Mouse (Mus musculus) megakaryocyte, embryonic 14.5 days (primary cell): Measurements from ENCODE around the gene Kat6b. TPM values are rescaled to one million over a fixed set of nuclear protein-coding genes. Genes with fewer than 3 reads are reported as not detected.
"Not testable (repeated sequence)": the region's sequence is repeated elsewhere in the genome, so short reads cannot be mapped to it uniquely, and the experiment has no call there.

ENCODE experiments used
- H3K27me3 ChIP-seq: replicated peaks from 2 replicates; pipeline ENCODE3; 2012; ENCODE audit warnings: inconsistent platforms
- H3K36me3 ChIP-seq: replicated peaks from 2 replicates; pipeline ENCODE3; 2012; ENCODE audit warnings: low read length, inconsistent platforms, mixed read lengths
- H3K4me1 ChIP-seq: 2 replicates; pipeline ENCODE4 v1.6.1; 2012; ENCODE audit warnings: inconsistent platforms
- H3K4me3 ChIP-seq: replicated peaks from 2 replicates; pipeline ENCODE3; 2012; ENCODE audit warnings: moderate library complexity, mild to moderate bottlenecking, inconsistent platforms
- H3K9me3 ChIP-seq: 2 replicates; pipeline ENCODE4 v1.6.1; 2012; ENCODE audit warnings: inconsistent platforms
- FLI1 ChIP-seq: IDR thresholded peaks from 2 replicates; pipeline ENCODE4 v1.6.1; 2012; ENCODE audit warnings: low read length, inconsistent platforms, mixed read lengths
- GATA1 ChIP-seq: IDR thresholded peaks from 3 replicates; pipeline ENCODE4 v1.6.1; 2012; ENCODE audit warnings: mixed read lengths, low read length, inconsistent platforms, borderline replicate concordance
- polyA plus RNA-seq: library from polyadenylated mRNA; stranded (reverse); fragments of >175 nt; gene quantifications from 2 replicates; pipeline ENCODE4 v1.2.3, GENCODE M21; 2012; ENCODE audit warnings: low replicate concordance; ENCODE audit not compliant: insufficient read depth

Gene Kat6b
- polyA plus RNA-seq, 1 experiment = 0.84 TPM

- Histone ChIP-seq H3K9me3 (no peaks in the 10 kb centered on the region), H3K27me3 (no peaks in the 10 kb centered on the region), H3K4me3 (no peak overlapping the region), H3K36me3 (peaks cover 50% of the 10 kb centered on the region), H3K4me1 (peaks cover 27% of the 10 kb centered on the region)
- TF ChIP-seq FLI1 = no peak
- TF ChIP-seq GATA1 = no peak
Measured at GRCm38 (mm10) chr14:21662465-21663142, 181.4 kb downstream of the Kat6b start.

DNA sequence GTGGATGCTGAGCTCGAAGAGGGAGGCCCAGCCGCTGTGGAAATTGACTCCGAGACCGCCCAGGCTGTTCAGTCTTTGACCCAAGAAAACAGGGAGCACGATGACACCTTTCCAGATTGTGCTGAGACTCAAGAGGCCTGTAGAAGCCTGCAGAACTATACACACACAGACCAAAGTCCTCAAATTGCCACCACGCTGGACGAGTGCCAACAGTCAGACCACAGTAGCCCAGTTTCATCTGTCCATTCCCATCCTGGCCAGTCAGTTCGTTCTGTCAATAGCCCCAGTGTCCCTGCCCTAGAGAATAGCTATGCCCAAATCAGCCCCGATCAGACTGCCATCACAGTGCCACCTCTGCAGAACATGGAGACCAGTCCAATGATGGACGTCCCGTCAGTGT is 188.0 kb downstream of the Kat6b start:
- peaks cover 45% of the 10 kb centered on the region for H3K36me3 ChIP-seq
- no peaks in the 10 kb centered on the region for H3K27me3 ChIP-seq
- no peaks in the 10 kb centered on the region for H3K9me3 ChIP-seq
- H3K4me3 ChIP-seq = no peak overlapping the region
- H3K4me1 ChIP-seq = peaks cover 4% of the 10 kb centered on the region; the same call in 1 of the 2 replicates
- TF ChIP-seq GATA1 = no peak
- TF ChIP-seq FLI1 = no peak

- H3K4me1 ChIP-seq = peaks cover 4% of the 10 kb centered on the region; the same call in 1 of the 2 replicates
- H3K27me3 ChIP-seq = no peaks in the 10 kb centered on the region
- TF ChIP-seq FLI1 = no peak
- TF ChIP-seq GATA1 = no peak
- no peak overlapping the region for H3K4me3 ChIP-seq
- no peaks in the 10 kb centered on the region for H3K9me3 ChIP-seq
- H3K36me3 ChIP-seq = peaks cover 39% of the 10 kb centered on the region
Measured at GRCm38 (mm10) chr14:21669633-21670421, 188.6 kb downstream of the Kat6b start.

DNA sequence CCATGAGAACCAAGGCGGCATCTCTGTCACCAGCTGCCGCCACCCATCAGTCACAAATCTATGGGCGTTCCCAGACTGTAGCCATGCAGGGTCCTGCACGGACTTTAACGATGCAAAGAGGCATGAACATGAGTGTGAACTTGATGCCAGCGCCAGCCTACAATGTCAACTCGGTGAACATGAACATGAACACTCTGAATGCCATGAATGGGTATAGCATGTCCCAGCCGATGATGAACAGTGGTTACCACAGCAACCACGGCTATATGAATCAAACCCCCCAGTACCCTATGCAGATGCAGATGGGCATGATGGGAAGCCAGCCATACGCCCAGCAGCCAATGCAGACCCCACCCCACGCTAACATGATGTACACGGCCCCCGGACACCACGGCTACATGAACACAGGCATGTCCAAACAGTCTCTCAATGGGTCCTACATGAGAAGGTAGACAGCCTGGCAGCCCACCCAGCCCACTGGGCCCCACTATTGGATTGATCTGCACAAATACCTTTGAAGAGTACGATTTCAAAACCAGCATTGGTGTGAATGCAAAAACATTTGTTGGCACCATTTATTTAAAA is 189.3 kb downstream of the Kat6b start:
- not testable (repeated sequence) for H3K27me3 ChIP-seq, H3K4me1 ChIP-seq, H3K9me3 ChIP-seq, H3K4me3 ChIP-seq
- H3K36me3 ChIP-seq = peaks cover 35% of the 10 kb centered on the region

- Histone ChIP-seq H3K27me3 (peaks cover 6% of the 10 kb centered on the region), H3K9me3 (no peaks in the 10 kb centered on the region), H3K36me3 (peaks cover 25% of the 10 kb centered on the region), H3K4me3 (no peak overlapping the region), H3K4me1 (no peaks in the 10 kb centered on the region; the same call in 1 of the 2 replicates)
- TF ChIP-seq FLI1 (no peak), GATA1 (no peak)
Measured at GRCm38 (mm10) chr14:21673100-21673499, 191.9 kb downstream of the Kat6b start.

GRCm38 (mm10) chr14:21674471-21674870 is 193.2 kb downstream of the Kat6b start:
- Histone ChIP-seq H3K4me3 (no peak overlapping the region), H3K9me3 (no peaks in the 10 kb centered on the region), H3K36me3 (peaks cover 12% of the 10 kb centered on the region), H3K4me1 (peaks cover 9% of the 10 kb centered on the region), H3K27me3 (peaks cover 6% of the 10 kb centered on the region)
- no peak for TF ChIP-seq GATA1
- TF ChIP-seq FLI1 = no peak

DNA sequence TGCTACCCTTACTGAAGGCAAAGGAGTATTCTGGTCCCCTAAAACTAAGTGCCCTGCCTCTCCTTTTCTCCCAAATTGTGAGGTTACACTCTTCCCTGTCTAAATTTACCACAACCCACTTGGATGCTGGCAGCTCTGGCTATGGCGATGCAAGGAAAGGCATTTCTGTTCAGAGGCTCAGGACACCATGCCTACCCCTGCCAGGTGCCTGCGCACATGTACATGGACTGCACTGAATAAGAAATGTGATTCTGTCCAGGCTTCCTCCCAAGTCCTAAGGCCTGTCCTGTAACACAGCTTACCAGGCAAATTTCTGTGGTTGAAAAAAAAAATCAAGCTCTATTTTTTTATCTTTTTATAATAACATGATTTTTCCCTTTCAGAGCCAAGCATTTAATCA is 195.0 kb downstream of the Kat6b start:
- Histone ChIP-seq H3K4me1 (peaks cover 18% of the 10 kb centered on the region), H3K27me3 (peaks cover 7% of the 10 kb centered on the region), H3K4me3 (no peak overlapping the region), H3K36me3 (no peaks in the 10 kb centered on the region), H3K9me3 (no peaks in the 10 kb centered on the region)
- no peak for TF ChIP-seq FLI1
- no peak for TF ChIP-seq GATA1

DNA sequence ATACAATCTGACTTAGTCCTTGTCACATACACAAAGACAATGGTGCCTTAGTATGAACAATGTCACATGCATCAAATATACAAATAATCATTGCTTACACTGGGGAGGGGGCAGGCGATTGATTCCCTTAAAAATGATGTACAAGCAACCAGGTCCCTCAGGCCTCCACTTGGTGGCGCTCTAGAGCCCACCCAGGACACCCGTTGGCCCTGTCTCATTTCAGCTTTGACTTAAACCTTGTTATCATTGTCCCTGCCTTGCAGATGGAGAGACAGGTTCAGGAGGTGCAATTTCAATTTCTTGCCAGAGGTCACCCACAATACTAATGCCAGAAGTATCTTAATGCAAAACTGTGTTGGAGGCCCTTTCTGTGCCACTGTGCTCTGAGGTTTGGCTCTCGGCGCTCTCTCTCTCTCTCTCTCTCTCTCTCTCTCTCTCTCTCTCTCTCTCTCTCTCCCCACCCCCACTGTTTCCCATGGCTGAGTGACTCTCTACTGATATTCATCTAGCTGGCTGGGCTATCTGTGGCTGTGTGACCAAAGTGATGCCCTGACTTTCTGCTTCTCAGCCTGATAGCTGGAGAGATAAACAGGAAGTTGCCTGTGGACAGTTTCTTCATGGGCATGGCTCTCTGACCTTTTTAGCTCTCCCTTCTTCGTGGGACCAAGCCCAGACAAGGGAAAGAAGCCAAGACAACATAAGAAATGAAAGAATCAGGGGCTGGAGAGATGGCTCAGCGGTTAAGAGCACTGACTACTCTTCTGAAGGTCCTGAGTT is 197.5 kb downstream of the Kat6b start:
- no peaks in the 10 kb centered on the region for H3K36me3 ChIP-seq
- TF ChIP-seq FLI1 (no peak), GATA1 (no peak)
- no peak overlapping the region for H3K4me3 ChIP-seq
- H3K4me1 ChIP-seq = peaks cover 25% of the 10 kb centered on the region
- H3K9me3 ChIP-seq = no peaks in the 10 kb centered on the region
- H3K27me3 ChIP-seq = peaks cover 10% of the 10 kb centered on the region

GRCm38 (mm10) chr14:21679631-21680201 is 198.5 kb downstream of the Kat6b start:
- TF ChIP-seq FLI1 (no peak), GATA1 (no peak)
- Histone ChIP-seq H3K36me3 (no peaks in the 10 kb centered on the region), H3K4me3 (no peak overlapping the region), H3K4me1 (peaks cover 28% of the 10 kb centered on the region), H3K27me3 (peaks cover 19% of the 10 kb centered on the region), H3K9me3 (no peaks in the 10 kb centered on the region)
